Mouse (Mus musculus): ENCODE results near the gene Galntl6.

DNA sequence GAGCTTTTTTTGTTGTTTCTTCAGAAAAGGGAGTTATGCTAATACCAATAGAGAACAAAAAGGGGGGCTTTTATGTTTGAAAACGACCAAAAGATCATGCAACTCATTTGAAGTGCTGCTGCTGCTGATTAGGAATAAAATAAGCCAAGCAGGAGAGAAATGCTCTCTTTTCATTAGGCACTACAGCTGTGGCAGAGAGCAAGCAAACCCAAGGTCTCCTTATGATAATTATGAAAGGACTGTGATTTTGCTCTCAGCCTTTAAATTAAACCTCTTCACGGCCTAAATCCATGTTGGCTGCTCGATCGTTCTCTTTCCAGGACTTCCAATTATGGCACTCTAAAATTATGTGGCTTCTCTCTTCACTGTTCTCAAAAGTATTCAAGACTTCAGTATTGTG lies 825.7 kb downstream of the Galntl6 start:
- TF ChIP-seq ZC3H11A (IDR thresholded peaks at IDR 0.05; ENCODE audit: borderline replicate concordance, low read depth, low read length): no peak
- TF ChIP-seq ZNF384 (IDR thresholded peaks at IDR 0.05; ENCODE audit: low read depth, low read length): no peak

All from ES-E14 (cell line).